Mouse (Mus musculus) stomach, postnatal 0 days (tissue): ENCODE measurements around the gene Tmem54. TPM values are rescaled to one million over a fixed set of nuclear protein-coding genes. Genes with fewer than 3 reads are reported as not detected.

Experiments used
- ATAC-seq: fragments of 200-750 bp; cut with Nextera tagmentation; 2 replicates; pipeline ENCODE4 v1.8.0; 2017; ENCODE audit not compliant: low FRiP score, low TSS enrichment
- DNase-seq: peaks from one replicate; pipeline ENCODE4 v3.0.0-alpha.2; 2016; ENCODE audit warnings: low spot score
- H3K27ac ChIP-seq: fragments of 300-500 bp; sonication (generic); replicated peaks from 2 replicates; pipeline ENCODE4 v1.5.1; 2014; ENCODE audit warnings: mild to moderate bottlenecking, control low read depth
- H3K27me3 ChIP-seq: fragments of 300-500 bp; sonication (generic); 2 replicates; pipeline ENCODE4 v1.6.1; 2014; ENCODE audit warnings: low read length; ENCODE audit not compliant: control insufficient read depth, insufficient read depth
- H3K36me3 ChIP-seq: fragments of 300-500 bp; sonication (generic); 2 replicates; pipeline ENCODE4 v1.6.1; 2014; ENCODE audit warnings: low read length, mixed read lengths; ENCODE audit not compliant: control insufficient read depth, insufficient read depth
- H3K4me1 ChIP-seq: fragments of 300-500 bp; sonication (generic); replicated peaks from 2 replicates; pipeline ENCODE4 v1.6.1; 2014; ENCODE audit warnings: antibody characterized with exemption; ENCODE audit not compliant: control insufficient read depth, insufficient read depth
- H3K4me2 ChIP-seq: fragments of 300-500 bp; sonication (generic); replicated peaks from 2 replicates; pipeline ENCODE4 v1.6.1; 2014; ENCODE audit warnings: low read depth, mild to moderate bottlenecking, control low read depth, moderate library complexity
- H3K4me3 ChIP-seq: fragments of 300-500 bp; sonication (generic); 2 replicates; pipeline ENCODE4 v1.5.1; 2014; ENCODE audit warnings: low read depth, low read length, control low read depth
- H3K9ac ChIP-seq: fragments of 300-500 bp; sonication (generic); 2 replicates; pipeline ENCODE4 v1.6.1; 2014; ENCODE audit warnings: mild to moderate bottlenecking, low read length, control low read depth, mixed read lengths
- H3K9me3 ChIP-seq: fragments of 300-500 bp; sonication (generic); 2 replicates; pipeline ENCODE4 v1.6.1; 2016; ENCODE audit warnings: low read length; ENCODE audit not compliant: control insufficient read depth
- CTCF ChIP-seq: IDR thresholded peaks from 2 replicates; pipeline ENCODE4 v1.5.1; 2016; ENCODE audit warnings: antibody characterized with exemption, low read depth, mild to moderate bottlenecking, moderate library complexity
- EP300 ChIP-seq: optimal IDR thresholded peaks from 2 replicates; pipeline ENCODE3; 2016; ENCODE audit warnings: antibody characterized with exemption
- WGBS: fragments of 180-500 bp; shearing (Covaris S2); extraction: QIAGEN DNeasy Blood & Tissue Kit; methylation state at CpG from one replicate; pipeline ENCODE4 v1.1.7; 2014; 5-methylcytosine and 5-hydroxymethylcytosine counted together
- polyA plus RNA-seq: library from polyadenylated mRNA; unstranded; fragments of >200 nt; fragmentation: Nextera tagmentation; extraction: Ambion mirVana; gene quantifications from 2 replicates; pipeline ENCODE4 v1.2.1, GENCODE M21; 2015

Gene Tmem54
- polyA plus RNA-seq, 1 experiment from 2014 or later: 106 TPM

DNA sequence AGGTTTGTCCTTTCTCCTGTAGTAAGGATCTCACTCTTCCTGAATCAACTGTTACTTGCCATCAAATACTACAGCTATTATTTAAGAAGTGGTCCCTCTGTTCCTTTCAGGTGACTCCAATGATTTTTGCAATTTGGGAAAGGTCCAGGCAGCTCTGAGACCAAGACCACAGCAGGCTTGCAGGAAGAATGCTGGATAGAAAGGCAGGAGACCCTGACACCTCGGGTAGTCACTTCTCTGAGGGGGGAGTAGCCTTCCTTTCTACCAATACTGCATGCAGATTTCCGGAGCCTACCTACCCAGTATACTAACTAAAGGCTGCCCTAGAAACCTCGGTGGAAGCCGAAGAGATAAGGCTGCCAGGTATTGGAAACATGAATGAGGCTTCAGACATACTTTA lies 40.1 kb downstream of the Tmem54 start:
- 46% methylated on average over 4 of the region's 4 CpGs for WGBS
- Histone ChIP-seq H3K27me3 (no peaks in the 10 kb centered on the region), H3K4me2 (no peak overlapping the region), H3K27ac (no peak overlapping the region; the same call in 1 of the 2 replicates), H3K9me3 (no peaks in the 10 kb centered on the region), H3K4me3 (no peak overlapping the region), H3K9ac (no peak overlapping the region), H3K4me1 (peaks cover 6% of the 10 kb centered on the region; the same call in 1 of the 2 replicates), H3K36me3 (no peaks in the 10 kb centered on the region)
- ATAC-seq: no peak
- TF ChIP-seq EP300 (no peak), CTCF (no peak)
- DNase-seq: no peak

- Histone ChIP-seq H3K36me3 (no peaks in the 10 kb centered on the region), H3K4me3 (no peak overlapping the region), H3K9me3 (no peaks in the 10 kb centered on the region), H3K9ac (no peak overlapping the region), H3K4me2 (no peak overlapping the region), H3K4me1 (peaks cover 6% of the 10 kb centered on the region; the same call in 1 of the 2 replicates), H3K27me3 (no peaks in the 10 kb centered on the region), H3K27ac (no peak overlapping the region)
- WGBS: 51% methylated on average over 4 of the region's 4 CpGs
- DNase-seq: no peak
- TF ChIP-seq EP300 (no peak), CTCF (no peak)
- ATAC-seq: no peak
Measured at GRCm38 (mm10) chr4:129145943-129146342, 40.6 kb downstream of the Tmem54 start.

- H3K4me2 ChIP-seq: no peak overlapping the region
- H3K36me3 ChIP-seq: no peaks in the 10 kb centered on the region
- no peak overlapping the region for H3K9ac ChIP-seq
- no peak overlapping the region for H3K4me3 ChIP-seq
- H3K27ac ChIP-seq: no peak overlapping the region
- WGBS: 14% methylated on average over 2 of the region's 2 CpGs
- no peaks in the 10 kb centered on the region for H3K9me3 ChIP-seq
- DNase-seq (no peak), ATAC-seq (peak; percentile 32; the same call in 1 of the 2 replicates)
- TF ChIP-seq EP300 (no peak), CTCF (no peak)
- H3K4me1 ChIP-seq: 0 out of 2 replicates have a peak, but pooled peaks cover 3% of the 10 kb centered on the region
- no peaks in the 10 kb centered on the region for H3K27me3 ChIP-seq
Measured at GRCm38 (mm10) chr4:129146392-129146791, 41.0 kb downstream of the Tmem54 start.

DNA sequence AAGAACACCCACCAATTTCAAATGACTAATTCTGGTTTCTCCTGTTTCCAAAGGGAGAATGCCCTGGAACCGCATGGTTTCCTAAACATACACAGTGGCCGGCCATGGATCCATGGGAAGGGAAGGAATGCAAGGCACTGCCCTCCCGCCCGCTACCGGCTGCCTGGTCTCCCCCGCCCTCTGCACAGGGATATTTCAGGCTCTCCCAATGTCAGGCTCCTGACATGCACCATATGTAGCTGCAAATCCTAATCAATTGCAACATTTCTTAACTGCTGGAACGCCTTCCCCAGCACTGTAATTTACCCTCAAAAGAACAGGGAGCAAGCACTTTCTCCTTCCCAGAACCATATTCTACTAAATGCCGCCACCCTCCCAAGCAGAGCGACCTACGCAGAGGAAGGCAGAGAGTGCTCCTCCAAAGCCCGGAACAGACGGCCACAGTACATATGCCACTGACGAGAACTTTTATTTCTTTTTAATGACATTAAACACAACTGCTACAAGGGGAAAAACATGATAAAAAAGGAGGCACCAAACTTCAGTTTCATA lies 42.3 kb downstream of the Tmem54 start:
- DNase-seq: no peak
- H3K36me3 ChIP-seq: no peaks in the 10 kb centered on the region; the same call in 1 of the 2 replicates
- no peaks in the 10 kb centered on the region for H3K27me3 ChIP-seq
- no peak overlapping the region for H3K4me2 ChIP-seq
- H3K27ac ChIP-seq: no peak overlapping the region
- ATAC-seq: no peak
- no peaks in the 10 kb centered on the region for H3K4me1 ChIP-seq
- no peak overlapping the region for H3K9ac ChIP-seq
- no peaks in the 10 kb centered on the region for H3K9me3 ChIP-seq
- 57% methylated on average over 13 of the region's 13 CpGs for WGBS
- TF ChIP-seq CTCF (no peak), EP300 (no peak)
- no peak overlapping the region for H3K4me3 ChIP-seq

GRCm38 (mm10) chr4:129149321-129149720 lies 44.0 kb downstream of the Tmem54 start:
- Histone ChIP-seq H3K4me3 (no peak overlapping the region), H3K9ac (no peak overlapping the region), H3K4me2 (no peak overlapping the region), H3K36me3 (no peaks in the 10 kb centered on the region; the same call in 1 of the 2 replicates), H3K9me3 (no peaks in the 10 kb centered on the region), H3K27me3 (no peaks in the 10 kb centered on the region), H3K4me1 (no peaks in the 10 kb centered on the region), H3K27ac (no peak overlapping the region)
- TF ChIP-seq EP300: no peak
- no peak for TF ChIP-seq CTCF
- WGBS: 85% methylated on average over 1 of the region's 1 CpGs
- DNase-seq (no peak), ATAC-seq (no peak)

- no peak overlapping the region for H3K4me2 ChIP-seq
- WGBS: 60% methylated on average over 4 of the region's 4 CpGs
- H3K27ac ChIP-seq: no peak overlapping the region
- H3K9ac ChIP-seq: no peak overlapping the region
- no peaks in the 10 kb centered on the region for H3K4me1 ChIP-seq
- ATAC-seq (no peak), DNase-seq (no peak)
- no peaks in the 10 kb centered on the region for H3K9me3 ChIP-seq
- no peak for TF ChIP-seq CTCF
- no peaks in the 10 kb centered on the region for H3K27me3 ChIP-seq
- peaks cover 3% of the 10 kb centered on the region; the same call in 1 of the 2 replicates for H3K36me3 ChIP-seq
- no peak overlapping the region for H3K4me3 ChIP-seq
Measured at GRCm38 (mm10) chr4:129151276-129151811, 46.0 kb downstream of the Tmem54 start.
